Mouse (Mus musculus) heart, embryonic 10.5 days (tissue): ENCODE data around the gene Prr9. TPM values are rescaled to one million over a fixed set of nuclear protein-coding genes. Genes with fewer than 3 reads are reported as not detected.

Experiments used
- DNase-seq: peaks from one replicate; pipeline ENCODE4 v3.0.0-alpha.2; 2017; ENCODE audit warnings: low spot score
- H3K27ac ChIP-seq: fragments of 300-500 bp; sonication (generic); 2 replicates; pipeline ENCODE4 v1.5.1; 2016; ENCODE audit warnings: mild to moderate bottlenecking
- H3K27me3 ChIP-seq: fragments of 300-500 bp; sonication (generic); 2 replicates; pipeline ENCODE4 v1.6.1; 2016; ENCODE audit warnings: mild to moderate bottlenecking; ENCODE audit not compliant: poor library complexity, insufficient read depth, severe bottlenecking
- H3K36me3 ChIP-seq: fragments of 300-500 bp; sonication (generic); 2 replicates; pipeline ENCODE4 v1.6.1; 2016; ENCODE audit warnings: mild to moderate bottlenecking, moderate library complexity
- H3K4me1 ChIP-seq: fragments of 300-500 bp; sonication (generic); 2 replicates; pipeline ENCODE4 v1.6.1; 2016; ENCODE audit warnings: mild to moderate bottlenecking
- H3K4me3 ChIP-seq: fragments of 300-500 bp; sonication (generic); 2 replicates; pipeline ENCODE4 v1.5.1; 2016; ENCODE audit warnings: mild to moderate bottlenecking, moderate library complexity
- H3K9me3 ChIP-seq: fragments of 300-500 bp; sonication (generic); 2 replicates; pipeline ENCODE4 v1.6.1; 2016; ENCODE audit warnings: mild to moderate bottlenecking, moderate library complexity
- WGBS: fragments of 180-500 bp; shearing (Covaris S2); methylation state at CpG from one replicate; pipeline ENCODE4 v1.1.7; 2016; 5-methylcytosine and 5-hydroxymethylcytosine counted together
- polyA plus RNA-seq: library from polyadenylated mRNA; unstranded; fragments of >200 nt; fragmentation: Nextera tagmentation; extraction: Ambion mirVana; gene quantifications from 2 replicates; pipeline ENCODE4 v1.2.1, GENCODE M21; 2016

The Prr9 gene
- polyA plus RNA-seq, 1 experiment from 2014 or later, result not detected

GRCm38 (mm10) chr3:92081285-92081931 lies 42.3 kb downstream of the Prr9 start:
- H3K27me3 ChIP-seq, result peaks cover 35% of the 10 kb centered on the region
- DNase-seq, result peak; percentile 76

GRCm38 (mm10) chr3:92080462-92081284 lies 43.1 kb downstream of the Prr9 start:
- under 1% methylated on average over 79 of the region's 82 CpGs for WGBS
- DNase-seq, result peak; percentile 88
- peak overlapping the region; percentile 92 for H3K4me3 ChIP-seq
- peaks cover 35% of the 10 kb centered on the region for H3K27me3 ChIP-seq
- peak overlapping the region; percentile 82 for H3K27ac ChIP-seq
- no peaks in the 10 kb centered on the region for H3K36me3 ChIP-seq
- no peaks in the 10 kb centered on the region for H3K9me3 ChIP-seq
- no peaks in the 10 kb centered on the region; the same call in 1 of the 2 replicates for H3K4me1 ChIP-seq

More at GRCm38 (mm10) chr3:92081285-92081931, 42.3 kb downstream of the Prr9 start:
- peak overlapping the region; percentile 82 for H3K27ac ChIP-seq
- no peaks in the 10 kb centered on the region for H3K36me3 ChIP-seq
- no peaks in the 10 kb centered on the region for H3K9me3 ChIP-seq
- under 1% methylated on average over 73 of the region's 76 CpGs for WGBS
- peak overlapping the region; percentile 92 for H3K4me3 ChIP-seq
- no peaks in the 10 kb centered on the region; the same call in 1 of the 2 replicates for H3K4me1 ChIP-seq

Other genes with a start within 250 kb of the Prr9 start
- gene Pglyrp3, start 109.4 kb downstream of the Prr9 start, polyA plus RNA-seq, result 0.20 TPM in 1 of 2 replicates, not detected in the other
- 0.69 and 0.83 TPM in 2 replicates for gene Lor, start 40.8 kb downstream of the Prr9 start, polyA plus RNA-seq
- gene Lelp1, start 18.8 kb upstream of the Prr9 start, polyA plus RNA-seq, result not detected in 2 replicates
- gene Sprr2a1, start 91.9 kb upstream of the Prr9 start, polyA plus RNA-seq, result not detected in 2 replicates
- gene Sprr2a2, start 92.0 kb upstream of the Prr9 start, polyA plus RNA-seq, result 0.84 and 1.4 TPM in 2 replicates
- gene Sprr2a3, start 161.5 kb upstream of the Prr9 start, polyA plus RNA-seq, result not detected in 2 replicates
- 0.18 TPM in 1 of 2 replicates, not detected in the other for gene Sprr2b, start 192.7 kb upstream of the Prr9 start, polyA plus RNA-seq
- gene Sprr2d, start 215.2 kb upstream of the Prr9 start, polyA plus RNA-seq, result not detected in 2 replicates
- gene Sprr2e, start 228.2 kb upstream of the Prr9 start, polyA plus RNA-seq, result not detected in 2 replicates
- 0.24 TPM in 1 of 2 replicates, not detected in the other for gene Sprr2f, start 241.2 kb upstream of the Prr9 start, polyA plus RNA-seq